Mouse (Mus musculus): ENCODE data around the gene Tfam.

DNA sequence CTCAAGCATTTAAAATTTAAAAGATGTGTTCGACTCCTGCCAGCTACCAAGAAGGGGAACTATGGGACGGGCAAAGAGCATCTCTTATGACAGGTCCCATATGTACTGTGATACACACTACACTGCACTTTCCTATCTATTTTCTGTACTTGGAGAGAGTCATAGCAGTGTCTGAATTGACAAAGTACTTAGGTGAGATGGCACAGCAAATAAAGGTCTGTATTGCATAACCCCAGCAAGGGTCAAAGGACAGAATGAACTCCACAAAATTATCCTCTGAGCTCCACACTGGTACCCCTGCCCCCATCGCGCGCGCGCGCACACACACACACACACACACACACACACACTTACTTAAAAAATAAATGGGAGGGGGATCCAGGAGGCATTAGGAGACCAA is 4.0 kb downstream of the Tfam start:
- TF ChIP-seq CTCF (IDR thresholded peaks at IDR 0.05; ENCODE audit: low read depth, low read length), result no peak
- TF ChIP-seq POLR2A (IDR thresholded peaks at IDR 0.05; ENCODE audit: extremely low read depth, insufficient read depth, low read length), result no peak

Measured in liver, adult 2 months (tissue).